Mouse (Mus musculus): ENCODE measurements around the gene Heatr4.

DNA sequence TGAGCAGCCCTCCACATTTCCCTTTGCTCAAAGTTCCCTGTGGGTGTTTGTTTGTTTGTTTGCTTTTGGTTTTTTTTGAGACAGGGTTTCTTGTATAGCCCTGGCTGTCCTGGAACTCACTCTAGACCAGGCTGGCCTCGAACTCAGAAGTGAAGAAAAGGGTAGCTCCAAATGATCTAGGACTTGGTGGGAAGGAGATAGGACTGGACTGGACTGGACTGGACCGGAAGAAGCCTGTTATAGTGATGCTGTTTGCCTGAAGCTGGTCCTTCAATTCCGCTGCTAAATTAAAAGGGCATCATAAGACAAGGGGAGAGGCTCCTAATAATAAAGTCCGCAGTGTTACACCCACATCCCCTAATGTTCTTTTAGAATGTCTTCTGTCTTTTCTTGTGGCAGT, 3.8 kb upstream of the Heatr4 start:
- no peak for TF ChIP-seq CTCF (IDR thresholded peaks at IDR 0.05; ENCODE audit: control insufficient read depth, insufficient read depth, low read length)
- TF ChIP-seq POLR2A (IDR thresholded peaks at IDR 0.05; ENCODE audit: borderline replicate concordance, control insufficient read depth, low read depth, low read length), result no peak
